Comparison of ENCODE assay signal across 10 mouse cellular contexts in the genomic region with DNA sequence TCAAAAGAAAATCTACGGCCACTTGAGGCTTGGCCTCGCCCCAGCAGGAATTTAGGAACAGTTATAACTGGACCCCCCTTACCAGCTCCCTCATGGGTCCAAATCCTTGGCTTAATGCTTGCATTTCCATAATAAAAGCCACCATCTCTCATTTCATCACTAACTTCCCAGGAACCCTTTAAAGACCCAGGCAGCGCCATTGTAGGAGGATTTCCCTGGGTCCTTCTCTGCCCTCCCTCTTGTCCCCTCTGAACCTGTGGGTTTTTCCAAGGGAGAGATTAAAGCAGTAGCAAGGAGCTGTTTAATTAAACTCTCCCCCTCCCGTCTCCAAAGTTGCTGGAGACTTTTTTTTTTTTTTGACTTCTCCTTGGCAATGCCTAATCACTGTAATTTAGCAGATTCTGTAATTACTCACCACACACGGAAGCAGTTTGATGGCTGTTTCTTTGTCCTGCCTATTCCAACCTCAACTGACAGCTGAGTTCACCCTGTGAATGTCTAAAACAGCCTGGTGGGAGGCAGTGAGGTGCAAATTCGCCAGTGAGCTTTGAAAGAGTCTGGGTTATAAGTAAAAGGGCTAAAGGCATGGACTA.
DNase-seq lines count a peak whose midpoint lies in the region; ATAC-seq and TF ChIP-seq lines count a peak whose summit lies in the region.
"Had no signal": no experiment of that assay in that cellular context is flagged by ENCODE, and none has a peak within 500 bp of the region (broad histone marks: within the 10 kb centered on the region; RNA-seq: fewer than 3 reads in every experiment).

No protein-coding gene starts in this region.

- 9% methylated on average over 6 of the region's 6 CpGs for WGBS in midbrain, embryonic 15.5 days

- no peak for TF ChIP-seq CTCF in layer of hippocampus, adult 2 months (conservative IDR thresholded peaks at IDR 0.05)

- H3K4me3 ChIP-seq in layer of hippocampus, adult 2 months: no peak overlapping the region
- no peak overlapping the region for H3K4me3 ChIP-seq in midbrain, embryonic 15.5 days

- peaks cover 25% of the 10 kb centered on the region for H3K4me1 ChIP-seq in midbrain, embryonic 15.5 days

- 0 out of 2 replicates have a peak overlapping the region, but pooled peaks have one; percentile 11 for H3K27ac ChIP-seq in layer of hippocampus, adult 2 months
- peak overlapping the region; percentile 26; the same call in 1 of the 2 replicates for H3K27ac ChIP-seq in midbrain, embryonic 15.5 days
- H3K27ac ChIP-seq: liver, embryonic 14.5 days had no signal

- H3K9ac ChIP-seq in midbrain, embryonic 15.5 days: no peak overlapping the region
- H3K9ac ChIP-seq: liver, embryonic 14.5 days had no signal

- H3K9me3 ChIP-seq in midbrain, embryonic 15.5 days: no peaks in the 10 kb centered on the region

- H3K27me3 ChIP-seq in midbrain, embryonic 15.5 days (replicated peaks): no peaks in the 10 kb centered on the region

- ATAC-seq in hematopoietic stem cell, adult 5-6 weeks (replicated peaks in 1 of 2; ENCODE audit: insufficient read depth in 1 of 2, low FRiP score in 2 of 2, low TSS enrichment in 1 of 2, low read depth in 1 of 2, poor library complexity in 2 of 2, severe bottlenecking in 2 of 2): peak; percentile 45 to 56; a peak in 3 of 4 replicates
- ATAC-seq in midbrain, embryonic 15.5 days (replicated peaks): peak; percentile 62

- no peaks in the 10 kb centered on the region for H3K36me3 ChIP-seq in midbrain, embryonic 15.5 days (replicated peaks)

- no peak for DNase-seq in layer of hippocampus, adult 2 months (ENCODE audit: low spot score in 2 of 2)
- no peak for DNase-seq in layer of hippocampus, adult 9-11 months
- peak; percentile 80 for DNase-seq in embryo, embryonic 10.5 days (ENCODE audit: low spot score)
- DNase-seq in c-Kit-positive CD71-positive TER-119-positive erythroid progenitor cells, embryonic 14.5 days (ENCODE audit: low spot score): no peak
- DNase-seq in layer of hippocampus, postnatal 36 days: no peak
- DNase-seq in heart, adult 9 months (ENCODE audit: low spot score in 2 of 2): no peak
- DNase-seq: cerebellum, postnatal 36 days had no signal

- no peak overlapping the region for H3K4me2 ChIP-seq in midbrain, embryonic 15.5 days
